In genomic region chr2:109881111-109881510, GRCm38 (mm10) we compare ENCODE assay signal across 31 mouse cellular contexts.
"Had no signal": no experiment of that assay in that cellular context is flagged by ENCODE, and none has a peak within 500 bp of the region (broad histone marks: within the 10 kb centered on the region; RNA-seq: fewer than 3 reads in every experiment).

No protein-coding gene starts in this region.

- H3K36me3 ChIP-seq: limb, embryonic 10.5 days; limb, embryonic 12.5 days; limb, embryonic 13.5 days; limb, embryonic 15.5 days; liver, embryonic 12.5 days; liver, embryonic 13.5 days; liver, embryonic 15.5 days; lung, embryonic 15.5 days; midbrain, embryonic 10.5 days; midbrain, embryonic 12.5 days; midbrain, embryonic 13.5 days; midbrain, embryonic 15.5 days had no signal

- H3K9ac ChIP-seq: limb, embryonic 12.5 days; limb, embryonic 13.5 days; limb, embryonic 15.5 days; liver, embryonic 12.5 days; liver, embryonic 13.5 days; liver, embryonic 14.5 days; liver, embryonic 15.5 days; liver, postnatal 0 days; lung, embryonic 14.5 days; lung, embryonic 15.5 days; midbrain, embryonic 12.5 days; midbrain, embryonic 13.5 days; midbrain, embryonic 15.5 days had no signal

- H3K4me3 ChIP-seq: limb, embryonic 10.5 days; limb, embryonic 12.5 days; limb, embryonic 13.5 days; limb, embryonic 15.5 days; liver, embryonic 12.5 days; liver, embryonic 13.5 days; liver, embryonic 15.5 days; lung, embryonic 15.5 days; megakaryocyte, embryonic 14.5 days; midbrain, embryonic 10.5 days; midbrain, embryonic 12.5 days; midbrain, embryonic 13.5 days; midbrain, embryonic 15.5 days; myocyte had no signal

- DNase-seq: left cerebral cortex, postnatal 4 days; liver; liver, embryonic 13.5 days; liver, postnatal 0 days; lung, adult 18-20 months; lung, adult 2 months; lung, embryonic 14.5 days; lung, postnatal 10 days; lung, postnatal 14 days; lung, postnatal 36 days; lung, postnatal 4 days; midbrain, embryonic 14.5 days had no signal

- H3K9me3 ChIP-seq: limb, embryonic 10.5 days; limb, embryonic 12.5 days; limb, embryonic 13.5 days; limb, embryonic 15.5 days; liver, embryonic 12.5 days; liver, embryonic 13.5 days; liver, embryonic 15.5 days; lung, embryonic 15.5 days; midbrain, embryonic 10.5 days; midbrain, embryonic 12.5 days; midbrain, embryonic 13.5 days; midbrain, embryonic 15.5 days had no signal

- H3K4me2 ChIP-seq: limb, embryonic 12.5 days; limb, embryonic 13.5 days; limb, embryonic 15.5 days; liver, embryonic 11.5 days; liver, embryonic 12.5 days; liver, embryonic 13.5 days; liver, embryonic 15.5 days; lung, embryonic 14.5 days; lung, embryonic 15.5 days; midbrain, embryonic 11.5 days; midbrain, embryonic 12.5 days; midbrain, embryonic 13.5 days; midbrain, embryonic 15.5 days had no signal

- H3K27ac ChIP-seq: limb, embryonic 10.5 days; limb, embryonic 12.5 days; limb, embryonic 13.5 days; limb, embryonic 15.5 days; liver, embryonic 12.5 days; liver, embryonic 13.5 days; liver, embryonic 14.5 days; liver, embryonic 15.5 days; lung, embryonic 15.5 days; macrophage; midbrain, embryonic 10.5 days; midbrain, embryonic 12.5 days; midbrain, embryonic 13.5 days; midbrain, embryonic 15.5 days had no signal

- H3K27me3 ChIP-seq: limb, embryonic 12.5 days; limb, embryonic 13.5 days; limb, embryonic 15.5 days; liver, embryonic 12.5 days; liver, embryonic 13.5 days; lung, embryonic 15.5 days; megakaryocyte, embryonic 14.5 days; midbrain, embryonic 12.5 days; midbrain, embryonic 13.5 days; midbrain, embryonic 15.5 days had no signal

- H3K4me1 ChIP-seq: limb, embryonic 10.5 days; limb, embryonic 12.5 days; limb, embryonic 13.5 days; limb, embryonic 15.5 days; liver, embryonic 12.5 days; liver, embryonic 13.5 days; liver, embryonic 15.5 days; lung, embryonic 15.5 days; megakaryocyte, embryonic 14.5 days; midbrain, embryonic 10.5 days; midbrain, embryonic 12.5 days; midbrain, embryonic 13.5 days; midbrain, embryonic 15.5 days had no signal

- ATAC-seq: liver, embryonic 12.5 days; liver, postnatal 0 days; lung, postnatal 0 days; midbrain, embryonic 13.5 days; midbrain, embryonic 15.5 days; midbrain, embryonic 16.5 days had no signal
